Mouse (Mus musculus) limb, embryonic 14.5 days (tissue): ENCODE measurements around the gene Sv2b. TPM values are rescaled to one million over a fixed set of nuclear protein-coding genes. Genes with fewer than 3 reads are reported as not detected.
"Not testable (repeated sequence)": the region's sequence is repeated elsewhere in the genome, so short reads cannot be mapped to it uniquely, and the experiment has no call there.

Source experiments
- ATAC-seq: fragments of 200-750 bp; cut with Nextera tagmentation; 2 replicates; pipeline ENCODE4 v1.8.0; 2017; ENCODE audit warnings: low read depth, moderate number of reproducible peaks, moderate TSS enrichment; ENCODE audit not compliant: low FRiP score
- DNase-seq: peaks from one replicate; pipeline ENCODE4 v3.0.0-alpha.2; 2015; ENCODE audit warnings: low spot score
- H3K27ac ChIP-seq: fragments of 300-500 bp; sonication (generic); replicated peaks from 2 replicates; pipeline ENCODE4 v1.5.1; 2014; ENCODE audit warnings: low read depth, mild to moderate bottlenecking, low read length, moderate library complexity, mixed read lengths
- H3K27me3 ChIP-seq: fragments of 300-500 bp; sonication (generic); 2 replicates; pipeline ENCODE4 v1.6.1; 2014; ENCODE audit warnings: low read length, mixed read lengths; ENCODE audit not compliant: control insufficient read depth, insufficient read depth
- H3K36me3 ChIP-seq: fragments of 300-500 bp; sonication (generic); 2 replicates; pipeline ENCODE4 v1.6.1; 2014; ENCODE audit warnings: mild to moderate bottlenecking, low read length, moderate library complexity, mixed read lengths; ENCODE audit not compliant: control insufficient read depth, insufficient read depth
- H3K4me1 ChIP-seq: fragments of 300-500 bp; sonication (generic); 2 replicates; pipeline ENCODE4 v1.6.1; 2014; ENCODE audit warnings: antibody characterized with exemption, low read length, mixed read lengths; ENCODE audit not compliant: control insufficient read depth, insufficient read depth
- H3K4me2 ChIP-seq: fragments of 300-500 bp; sonication (generic); replicated peaks from 2 replicates; pipeline ENCODE4 v1.6.1; 2014; ENCODE audit warnings: low read depth, mild to moderate bottlenecking, low read length, moderate library complexity; ENCODE audit not compliant: severe bottlenecking
- H3K4me3 ChIP-seq: fragments of 300-500 bp; sonication (generic); replicated peaks from 2 replicates; pipeline ENCODE4 v1.5.1; 2014; ENCODE audit warnings: low read length
- H3K9ac ChIP-seq: fragments of 300-500 bp; sonication (generic); 2 replicates; pipeline ENCODE4 v1.6.1; 2014; ENCODE audit warnings: mild to moderate bottlenecking, low read depth, low read length, moderate library complexity; ENCODE audit not compliant: severe bottlenecking
- H3K9me3 ChIP-seq: fragments of 300-500 bp; sonication (generic); 2 replicates; pipeline ENCODE4 v1.6.1; 2016; ENCODE audit warnings: low read length; ENCODE audit not compliant: control insufficient read depth
- POLR2A ChIP-seq: fragments of 200-500 bp; IDR thresholded peaks from 2 replicates; pipeline ENCODE4 v1.8.0; 2012; ENCODE audit warnings: inconsistent platforms, mild to moderate bottlenecking, moderate library complexity, borderline replicate concordance; ENCODE audit not compliant: insufficient read depth, insufficient read length; ENCODE audit errors: extremely low read depth
- WGBS: fragments of 180-500 bp; shearing (Covaris S2); extraction: QIAGEN DNeasy Blood & Tissue Kit; methylation state at CpG from one replicate; pipeline ENCODE4 v1.1.7; 2014; 5-methylcytosine and 5-hydroxymethylcytosine counted together
- polyA plus RNA-seq, 2 experiments: library from polyadenylated mRNA; depleted of rRNA in 1 of 2; stranded (reverse) in 1 of 2; unstranded in 1 of 2; fragments of >200 nt; fragmentation: Nextera tagmentation in 1 of 2; extraction: Ambion mirVana in 1 of 2; gene quantifications; 2 replicates each; pipeline versions ENCODE4 v1.2.1 to v1.2.3; 2012 to 2014

The Sv2b gene
- polyA plus RNA-seq, 2 experiments, result 1.2 to 2.1 TPM

- H3K4me3 ChIP-seq, result no peak overlapping the region
- 19% methylated on average over 3 of the region's 3 CpGs for WGBS
- H3K9me3 ChIP-seq, result no peaks in the 10 kb centered on the region
- no peaks in the 10 kb centered on the region for H3K36me3 ChIP-seq
- ATAC-seq, result no peak
- peak; percentile 29 for DNase-seq
- no peak overlapping the region for H3K4me2 ChIP-seq
- peaks cover 7% of the 10 kb centered on the region; the same call in 1 of the 2 replicates for H3K4me1 ChIP-seq
- no peak overlapping the region for H3K9ac ChIP-seq
- no peaks in the 10 kb centered on the region for H3K27me3 ChIP-seq
- H3K27ac ChIP-seq, result no peak overlapping the region
- no peak for TF ChIP-seq POLR2A
These were observed 23.2 kb upstream of the Sv2b start for GRCm38 (mm10) chr7:75332311-75332710.

DNA sequence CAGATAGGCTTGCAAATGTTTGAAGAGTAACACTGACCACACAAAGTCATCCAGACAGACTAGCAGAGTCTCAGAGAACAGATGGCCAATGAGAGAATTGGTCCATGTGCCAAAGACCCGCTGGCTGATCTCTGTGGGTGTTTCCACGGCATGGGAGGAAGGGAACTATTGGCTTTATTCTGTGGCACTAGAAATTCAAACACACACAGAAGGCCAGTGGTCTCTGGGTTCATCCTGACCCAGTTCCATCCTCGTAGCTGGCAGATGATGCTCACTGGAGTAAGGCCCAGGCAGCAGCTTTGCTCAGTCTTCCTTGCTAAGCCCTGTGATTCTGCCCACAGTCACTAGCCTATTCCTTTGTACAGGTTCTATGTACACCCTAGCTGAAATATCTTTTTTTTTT, 20.7 kb upstream of the Sv2b start:
- Histone ChIP-seq H3K27ac (no peak overlapping the region), H3K9me3 (no peaks in the 10 kb centered on the region), H3K9ac (no peak overlapping the region), H3K4me1 (peaks cover 7% of the 10 kb centered on the region; the same call in 1 of the 2 replicates), H3K4me2 (no peak overlapping the region), H3K27me3 (no peaks in the 10 kb centered on the region), H3K36me3 (no peaks in the 10 kb centered on the region), H3K4me3 (no peak overlapping the region)
- WGBS, result 55% methylated on average over 3 of the region's 3 CpGs
- ATAC-seq, result no peak
- DNase-seq, result no peak
- TF ChIP-seq POLR2A, result no peak

DNA sequence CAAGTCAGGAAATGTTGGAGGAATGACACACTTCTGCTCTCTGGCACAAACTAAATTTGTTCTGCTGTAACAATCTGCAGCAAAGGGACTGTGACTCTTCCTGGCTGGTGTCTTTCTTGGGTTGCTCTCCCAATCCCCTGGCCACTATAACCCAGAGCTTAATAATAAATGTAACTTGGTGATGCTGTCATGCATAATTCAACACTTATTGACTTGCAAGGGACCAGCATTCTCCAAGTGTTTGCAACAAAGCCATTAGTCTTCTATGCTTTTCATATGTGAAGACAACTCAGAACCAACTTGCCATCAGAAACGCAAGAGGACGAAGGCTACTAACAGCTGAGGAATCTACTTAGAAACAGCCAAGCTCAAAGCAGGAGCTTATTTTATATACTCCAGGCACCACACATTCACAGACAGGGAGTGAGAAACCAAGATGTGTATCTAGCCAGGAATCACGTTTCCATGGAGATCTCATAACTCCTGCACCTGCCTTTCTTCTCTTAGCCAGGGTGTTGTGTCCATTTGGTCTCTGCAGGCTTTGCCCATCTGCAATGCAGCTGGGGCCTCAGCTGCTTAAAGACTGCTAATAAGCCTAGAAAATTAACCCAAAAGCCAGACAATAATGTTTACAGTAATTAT, 19.8 kb upstream of the Sv2b start:
- Histone ChIP-seq H3K4me3 (no peak overlapping the region), H3K36me3 (no peaks in the 10 kb centered on the region), H3K4me2 (no peak overlapping the region), H3K4me1 (peaks cover 7% of the 10 kb centered on the region; the same call in 1 of the 2 replicates), H3K27me3 (no peaks in the 10 kb centered on the region), H3K27ac (no peak overlapping the region), H3K9me3 (no peaks in the 10 kb centered on the region), H3K9ac (no peak overlapping the region)
- 37% methylated on average over 3 of the region's 3 CpGs for WGBS
- ATAC-seq (peak; percentile 72), DNase-seq (peak; percentile 55)
- no peak for TF ChIP-seq POLR2A

GRCm38 (mm10) chr7:75325273-75325672, 16.2 kb upstream of the Sv2b start:
- H3K4me1 ChIP-seq, result no peaks in the 10 kb centered on the region
- H3K4me3 ChIP-seq, result no peak overlapping the region
- no peaks in the 10 kb centered on the region for H3K27me3 ChIP-seq
- H3K9me3 ChIP-seq, result no peaks in the 10 kb centered on the region
- no peak overlapping the region for H3K27ac ChIP-seq
- DNase-seq (no peak), ATAC-seq (no peak)
- no peaks in the 10 kb centered on the region for H3K36me3 ChIP-seq
- no peak for TF ChIP-seq POLR2A
- 79% methylated on average over 1 of the region's 1 CpGs for WGBS
- no peak overlapping the region for H3K9ac ChIP-seq
- no peak overlapping the region for H3K4me2 ChIP-seq

DNA sequence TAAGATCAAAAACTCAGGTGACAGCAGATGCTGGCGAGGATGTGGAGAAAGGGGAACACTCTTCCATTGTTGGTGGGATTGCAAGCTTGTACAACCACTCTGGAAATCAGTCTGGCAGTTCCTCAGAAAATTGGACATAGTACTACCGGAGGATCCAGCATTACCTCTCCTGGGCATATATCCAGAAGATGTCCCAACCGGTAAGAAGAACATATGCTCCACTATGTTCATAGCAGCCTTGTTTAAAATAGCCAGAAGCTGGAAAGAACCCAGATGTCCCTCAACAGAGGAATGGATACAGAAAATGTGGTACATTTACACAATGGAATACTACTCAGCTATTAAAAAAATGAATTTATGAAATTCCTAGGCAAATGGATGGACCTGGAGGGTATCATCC, 13.7 kb upstream of the Sv2b start:
- not testable (repeated sequence) for H3K27me3 ChIP-seq, H3K9ac ChIP-seq, H3K9me3 ChIP-seq, H3K4me3 ChIP-seq, ATAC-seq, H3K27ac ChIP-seq, DNase-seq, H3K4me1 ChIP-seq, H3K36me3 ChIP-seq, H3K4me2 ChIP-seq
- 93% methylated on average over 3 of the region's 3 CpGs for WGBS

DNA sequence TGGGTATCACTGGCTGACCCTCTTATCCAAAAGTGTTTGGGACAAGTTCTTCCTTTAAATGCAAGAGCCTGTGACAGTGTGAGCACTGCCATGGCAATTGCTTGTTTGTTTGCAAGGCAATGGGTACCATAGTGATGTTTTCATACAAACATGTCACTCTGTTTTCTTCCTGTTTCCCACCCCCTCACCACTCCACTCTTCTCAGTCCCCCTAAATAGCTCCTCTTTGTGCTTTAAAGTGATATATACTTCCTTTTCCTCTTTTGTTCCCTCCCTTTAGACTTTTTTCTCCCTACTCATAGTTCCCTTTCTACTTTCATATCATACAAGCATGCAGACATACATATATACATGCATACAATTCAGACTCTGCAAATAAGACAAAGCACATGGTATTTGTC, 10.9 kb upstream of the Sv2b start:
- no peak for DNase-seq
- Histone ChIP-seq H3K27ac (no peak overlapping the region), H3K9me3 (no peaks in the 10 kb centered on the region), H3K4me2 (no peak overlapping the region), H3K4me1 (no peaks in the 10 kb centered on the region), H3K27me3 (no peaks in the 10 kb centered on the region), H3K4me3 (no peak overlapping the region), H3K9ac (no peak overlapping the region), H3K36me3 (no peaks in the 10 kb centered on the region)
- TF ChIP-seq POLR2A, result no peak
- no peak for ATAC-seq
